Mouse (Mus musculus): ENCODE data around the gene Dda1.
"Not testable (repeated sequence)": the region's sequence is repeated elsewhere in the genome, so short reads cannot be mapped to it uniquely, and the experiment has no call there.

Gene Dda1

DNA sequence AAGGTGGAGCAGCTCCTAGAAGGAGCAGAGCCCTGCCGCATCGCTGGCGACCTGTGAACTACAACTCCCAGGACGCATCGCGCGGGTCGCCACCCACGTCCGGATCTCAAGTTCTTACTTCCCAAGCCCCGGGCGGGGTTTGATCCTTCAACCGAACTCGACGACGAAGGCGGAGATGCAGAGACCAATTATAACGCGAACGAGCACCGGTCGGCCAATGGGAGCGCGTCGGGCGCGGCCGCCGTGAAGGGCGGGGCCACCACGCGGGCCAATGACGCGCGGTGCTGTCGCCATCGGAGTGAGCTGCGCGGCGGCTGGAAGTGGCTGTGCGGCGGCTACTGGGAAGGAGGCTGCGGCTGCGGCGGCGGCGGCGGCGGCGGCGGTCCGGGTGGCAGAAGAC is at the start of gene Dda1:
TSS of gene Dda1 (plus strand) at position 284 of the 400 bp plus-strand sequence.
- in situ Hi-C loops (cut with MboI), result no loop called here

DNA sequence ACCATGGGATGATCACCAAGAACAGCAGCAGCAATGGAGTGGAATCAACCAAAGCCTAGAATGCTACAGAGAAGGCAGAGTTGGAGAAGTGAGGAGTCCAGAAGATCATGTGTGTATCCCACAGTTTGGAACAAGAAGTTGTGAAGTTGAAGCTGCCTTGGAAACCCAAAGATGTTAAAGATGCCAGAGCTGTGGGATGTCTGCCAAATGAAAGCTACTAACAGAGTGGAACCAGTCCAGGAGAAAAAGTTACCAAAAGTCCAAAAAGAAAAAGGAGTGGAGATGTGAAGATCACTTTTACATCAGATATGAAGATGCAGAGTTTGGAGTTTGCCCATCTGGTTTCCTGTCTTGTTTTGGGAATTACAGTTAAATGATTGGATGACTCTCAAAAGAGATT is 46.9 kb upstream of the Dda1 start:
- in situ Hi-C loops (cut with MboI), result no loop called here

DNA sequence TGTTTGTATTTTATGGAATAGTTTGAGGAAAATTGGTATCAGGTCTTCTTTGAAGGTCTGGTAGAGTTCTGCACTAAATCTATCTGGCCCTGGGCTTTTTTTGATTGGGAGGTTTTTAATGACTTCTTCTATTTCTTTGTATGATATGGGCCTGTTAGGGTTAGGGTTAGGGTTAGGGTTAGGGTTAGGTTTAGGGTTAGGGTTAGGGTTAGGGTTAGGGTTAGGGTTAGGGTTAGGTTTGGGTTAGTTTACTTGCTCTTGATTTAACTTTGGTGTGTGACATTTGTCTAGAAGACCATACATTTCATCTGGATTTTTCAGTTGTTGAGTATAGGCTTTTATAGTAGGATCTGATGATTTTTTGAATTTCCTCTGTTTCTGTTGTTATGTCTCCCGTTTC is 36.1 kb upstream of the Dda1 start:
- in situ Hi-C loops (cut with MboI), result not testable (repeated sequence)

DNA sequence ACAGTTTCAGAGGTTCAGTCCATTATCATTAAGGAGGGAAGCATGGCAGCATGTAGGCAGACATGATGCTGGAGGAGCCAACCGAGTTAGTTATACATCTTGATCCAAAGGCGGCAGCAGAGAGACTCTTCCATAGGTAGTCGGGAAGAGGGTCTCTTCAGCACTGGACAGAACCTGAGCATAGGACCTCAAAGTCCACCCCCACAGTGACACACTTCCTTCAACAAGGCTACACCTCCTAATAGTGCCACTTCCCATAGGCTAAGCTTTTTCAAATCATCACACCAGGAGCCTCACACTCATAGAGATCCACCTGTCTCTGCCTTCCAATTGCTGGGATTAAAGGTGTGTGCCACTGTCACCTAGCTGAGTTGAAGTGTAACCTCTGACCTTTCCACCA is 32.0 kb upstream of the Dda1 start:
- in situ Hi-C loops (cut with MboI), result no loop called here

DNA sequence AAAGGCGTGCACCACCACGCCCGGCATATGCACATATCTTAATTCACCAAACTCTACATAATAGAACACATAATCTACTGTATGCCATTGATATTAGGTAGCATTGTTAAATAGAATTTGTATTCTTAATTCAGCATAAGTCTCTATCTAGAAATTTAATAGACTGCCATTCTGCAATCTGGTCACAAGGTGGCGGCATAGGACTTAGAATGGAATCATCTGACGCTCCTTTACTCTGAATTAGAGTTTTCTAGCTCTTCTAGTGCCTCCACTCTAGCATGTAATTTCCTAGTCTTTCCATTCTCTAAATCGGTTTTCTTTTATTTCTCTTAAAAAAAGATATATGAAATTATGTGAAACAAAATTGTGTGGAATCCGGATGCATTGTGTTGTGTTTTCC is 27.6 kb upstream of the Dda1 start:
- in situ Hi-C loops (cut with MboI), result no loop called here

DNA sequence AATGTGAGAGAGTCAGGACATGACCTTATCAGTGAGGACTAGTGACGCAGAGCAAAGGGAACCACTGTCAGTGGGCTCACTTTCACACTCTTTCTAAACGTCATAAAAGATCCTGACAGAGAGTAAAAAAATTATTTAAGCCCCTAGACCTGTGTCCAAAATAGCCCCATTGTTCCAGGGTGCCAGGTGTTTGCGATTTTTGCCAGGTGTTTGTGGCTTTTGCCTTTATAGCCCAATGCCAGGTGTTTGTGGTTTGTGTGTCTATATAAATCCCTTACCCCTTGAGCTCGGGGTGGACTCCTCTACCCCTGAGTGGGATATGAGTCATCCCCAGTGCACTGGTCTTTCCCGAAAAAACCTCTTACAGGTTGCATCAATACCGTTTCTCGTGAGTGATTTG is 23.9 kb upstream of the Dda1 start:
- in situ Hi-C loops (cut with MboI), result loop anchor here (5.0 kb wide), 1 partner anchor 62 kb away; no protein-coding TSS in a partner anchor

DNA sequence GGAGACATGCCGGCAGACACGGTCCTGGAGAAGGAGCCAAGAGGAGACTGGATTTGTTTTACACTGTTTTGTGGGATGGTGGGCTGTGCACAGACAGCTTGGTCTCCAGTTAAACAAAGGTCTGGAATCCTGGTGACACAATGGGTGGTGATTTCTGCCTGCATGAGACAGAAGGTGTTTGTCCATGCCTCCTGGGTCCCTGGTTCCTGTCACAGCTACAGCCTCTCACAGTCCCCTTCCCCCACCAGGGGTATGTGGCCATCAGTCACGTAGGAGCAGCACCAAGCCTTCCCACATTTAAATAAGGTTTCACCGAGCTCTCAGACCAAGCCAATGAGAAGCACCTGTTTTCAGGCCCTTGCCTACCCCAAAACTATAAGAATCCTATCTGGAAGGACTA is 17.7 kb upstream of the Dda1 start:
- in situ Hi-C loops (cut with MboI), result no loop called here

DNA sequence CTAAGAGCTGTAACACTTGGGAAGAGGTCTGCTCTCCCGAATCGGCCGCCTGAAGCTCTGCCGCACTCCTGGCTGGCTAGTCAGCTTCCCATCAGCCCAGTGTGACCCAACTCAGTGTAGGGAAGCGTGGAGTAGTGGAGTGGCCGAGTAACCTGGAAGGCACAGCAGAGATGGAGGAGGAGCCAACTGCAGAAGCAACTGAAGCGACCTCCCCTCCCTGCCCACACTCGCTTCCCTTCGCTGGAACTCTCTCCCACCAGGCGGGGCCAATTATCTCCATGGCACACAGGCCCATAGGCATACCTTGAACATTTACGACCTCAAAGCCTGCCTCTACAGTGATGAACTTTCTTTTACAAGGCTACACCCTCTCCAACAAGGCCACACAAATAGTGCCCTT is 17.2 kb upstream of the Dda1 start:
- in situ Hi-C loops (cut with MboI), result no loop called here

DNA sequence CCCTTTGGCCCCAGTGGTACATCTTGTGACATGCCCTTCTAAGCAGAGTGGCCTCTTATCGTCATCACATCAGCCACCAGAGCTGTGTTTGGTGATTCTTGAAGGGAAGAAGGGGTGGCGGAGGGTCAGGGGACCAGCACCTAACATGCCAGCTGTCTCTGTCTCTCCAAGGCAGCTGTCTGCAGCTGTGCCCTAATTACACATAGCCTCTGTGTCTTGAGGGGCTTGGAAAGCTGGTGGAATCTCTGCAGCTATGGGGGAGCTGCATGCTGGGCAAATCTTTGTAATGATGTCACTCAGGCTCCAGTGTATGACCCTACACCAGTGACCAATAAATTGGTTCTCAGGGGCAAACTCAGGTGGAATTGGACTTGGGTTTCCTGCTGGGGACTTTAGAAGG is 16.3 kb upstream of the Dda1 start:
- in situ Hi-C loops (cut with MboI), result no loop called here

DNA sequence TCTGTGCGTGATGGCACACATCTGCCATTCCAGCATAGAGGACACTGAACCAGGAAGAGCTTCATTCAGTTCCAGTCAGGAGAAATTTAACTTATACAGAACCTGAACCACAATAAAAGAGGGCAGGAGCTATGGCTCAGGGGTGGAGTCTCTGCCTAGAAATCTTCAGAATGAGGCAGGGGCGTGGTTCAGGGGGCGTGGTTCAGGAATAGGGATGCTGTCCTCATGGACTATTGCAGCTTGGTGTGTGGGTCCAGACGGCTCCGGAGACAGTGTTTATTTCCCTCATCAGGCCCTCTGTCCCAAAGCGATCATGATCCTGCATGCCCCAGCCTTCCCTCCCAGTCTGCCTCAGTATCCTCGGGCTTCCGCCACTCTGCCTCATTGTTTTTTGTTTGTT is 14.3 kb upstream of the Dda1 start:
- in situ Hi-C loops (cut with MboI), result no loop called here

DNA sequence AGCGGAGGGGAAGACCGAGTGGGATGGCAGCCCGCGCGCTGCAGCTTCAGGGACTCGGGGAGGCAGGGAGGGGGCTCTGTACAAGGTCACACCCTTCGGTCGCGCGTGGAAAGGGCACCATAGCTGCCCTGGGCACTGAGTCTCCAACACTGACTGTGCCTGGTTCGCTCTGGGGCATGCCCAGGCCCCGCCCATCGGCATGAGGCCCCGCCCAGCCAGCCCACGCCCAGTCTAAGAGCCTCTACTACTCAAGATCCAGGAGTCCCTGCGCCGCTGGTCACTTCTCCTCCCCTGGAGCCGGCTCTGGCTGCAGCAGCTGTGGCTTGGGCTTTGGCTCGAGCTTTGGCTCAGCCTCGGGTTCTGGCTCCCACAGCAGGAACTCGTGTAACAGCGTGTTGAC is 12.1 kb upstream of the Dda1 start:
- in situ Hi-C loops (cut with MboI), result no loop called here

DNA sequence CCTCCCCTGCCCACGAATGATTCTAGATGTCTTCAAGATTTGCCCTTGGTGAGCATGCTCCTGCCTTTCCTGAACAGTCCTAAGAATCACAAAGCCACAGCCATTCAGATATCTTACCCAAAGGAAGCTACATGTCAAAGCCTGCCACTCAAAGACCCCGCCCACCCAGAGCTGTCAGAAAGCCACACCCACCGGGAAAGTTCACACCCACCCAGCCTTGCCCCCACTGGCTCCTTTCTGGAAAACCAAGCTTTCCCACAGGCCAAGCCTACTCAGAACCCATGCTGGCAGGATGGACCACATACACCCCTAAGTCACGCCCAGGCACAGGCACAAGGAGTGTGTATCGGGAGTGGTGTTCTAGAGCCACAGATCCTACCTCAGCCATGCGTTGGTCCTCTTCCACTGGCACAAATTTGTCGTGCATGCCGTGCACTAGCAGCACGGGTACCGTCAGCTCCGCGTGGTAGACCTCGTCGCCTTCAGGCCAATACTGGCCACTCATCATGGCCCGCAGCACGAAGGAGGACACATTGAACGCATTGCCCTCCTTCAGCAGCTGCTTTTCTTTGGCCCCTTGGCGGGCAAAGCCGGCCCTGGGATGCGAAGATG is 11.2 kb upstream of the Dda1 start:
- in situ Hi-C loops (cut with MboI), result no loop called here

DNA sequence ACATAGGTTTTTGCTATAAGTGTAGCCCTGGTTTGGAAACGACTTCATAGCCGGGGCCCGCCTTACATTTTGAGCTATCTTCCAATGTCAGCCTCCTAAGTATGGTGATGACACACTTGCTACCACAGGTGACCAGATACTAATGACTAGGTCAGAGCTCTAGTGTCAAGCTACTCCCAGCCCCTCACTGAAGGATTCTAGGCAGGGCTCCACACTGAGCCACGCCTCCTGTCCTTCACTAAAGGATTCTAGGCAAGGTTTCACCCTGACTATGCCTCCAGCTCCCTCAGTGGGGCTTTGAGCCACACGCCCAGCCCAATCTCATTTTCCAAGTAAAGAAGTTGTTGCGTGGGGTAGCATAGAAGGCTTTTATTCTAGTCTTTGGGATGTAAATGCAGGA is 8.3 kb upstream of the Dda1 start:
- in situ Hi-C loops (cut with MboI), result no loop called here

DNA sequence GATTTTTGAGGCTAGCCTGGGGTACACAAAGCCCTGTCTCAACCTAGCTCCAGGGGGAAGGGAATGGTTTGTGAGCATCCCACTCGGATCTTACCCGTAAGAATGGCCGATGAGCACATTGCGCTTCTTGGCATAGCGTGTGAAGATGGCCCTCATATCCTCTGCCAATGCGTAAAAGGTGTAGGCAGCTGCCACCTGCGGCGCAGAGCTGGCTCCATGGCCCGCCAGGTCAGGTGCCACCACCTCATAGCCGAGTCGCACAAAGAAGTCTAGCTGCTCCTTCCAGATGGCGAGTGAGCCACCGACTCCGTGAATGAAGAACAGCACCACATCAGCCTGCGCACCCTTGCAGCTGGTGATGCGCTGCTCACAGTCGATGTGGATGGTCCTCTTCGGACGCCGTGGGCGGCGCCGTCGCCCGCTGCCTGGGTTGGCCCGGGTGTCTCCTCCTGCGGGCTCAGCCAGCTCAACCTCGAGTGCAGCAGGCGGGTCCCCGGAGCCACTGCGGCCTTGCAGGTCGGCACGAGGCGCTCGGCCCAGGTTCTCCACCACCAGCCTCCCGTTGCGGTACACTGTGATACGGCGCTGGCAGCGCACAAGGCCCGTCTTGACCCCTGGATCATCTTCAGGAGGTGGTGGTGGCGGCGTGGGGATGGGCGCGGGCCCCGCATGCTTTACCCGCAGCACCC is 7.7 kb upstream of the Dda1 start:
- in situ Hi-C loops (cut with MboI), result no loop called here

DNA sequence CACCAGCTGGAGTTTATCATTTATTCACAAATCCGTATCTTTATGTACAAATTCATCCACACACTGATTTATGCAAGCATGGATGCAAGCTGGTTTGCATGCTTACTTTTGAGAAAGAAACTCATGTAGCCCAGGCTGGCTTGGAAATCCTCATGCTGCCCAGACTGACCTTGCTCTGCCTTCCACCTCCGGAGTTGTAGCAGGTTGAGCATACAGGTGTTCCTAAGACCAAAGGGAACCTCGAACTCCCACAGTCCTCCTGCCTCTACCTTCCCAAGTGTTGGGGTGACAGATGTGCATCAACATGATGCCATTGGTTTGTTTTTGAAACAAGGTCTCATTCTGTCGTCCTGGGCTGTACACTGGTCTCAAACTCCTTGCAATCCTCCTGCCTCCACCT is 6.8 kb upstream of the Dda1 start:
- in situ Hi-C loops (cut with MboI), result no loop called here

DNA sequence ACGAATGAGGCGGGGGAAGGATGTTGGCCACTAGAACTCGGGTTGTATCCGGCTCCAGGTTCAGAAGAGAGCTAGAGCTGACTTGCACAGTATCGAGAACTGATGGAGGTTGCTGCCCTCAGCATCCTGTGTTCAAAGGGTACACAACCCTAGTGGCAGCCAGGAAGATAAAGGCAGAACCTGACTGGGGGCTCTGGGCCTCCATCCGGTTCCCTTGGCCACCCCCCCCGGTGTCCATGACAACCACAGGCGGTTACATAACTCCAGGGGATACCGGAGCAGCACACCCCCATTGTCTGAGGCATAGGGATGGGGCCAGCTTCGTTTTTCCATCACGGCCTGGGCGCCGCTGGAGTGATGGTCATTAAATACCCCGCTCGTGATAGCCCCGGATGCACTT is 6.2 kb upstream of the Dda1 start:
- in situ Hi-C loops (cut with MboI), result no loop called here

DNA sequence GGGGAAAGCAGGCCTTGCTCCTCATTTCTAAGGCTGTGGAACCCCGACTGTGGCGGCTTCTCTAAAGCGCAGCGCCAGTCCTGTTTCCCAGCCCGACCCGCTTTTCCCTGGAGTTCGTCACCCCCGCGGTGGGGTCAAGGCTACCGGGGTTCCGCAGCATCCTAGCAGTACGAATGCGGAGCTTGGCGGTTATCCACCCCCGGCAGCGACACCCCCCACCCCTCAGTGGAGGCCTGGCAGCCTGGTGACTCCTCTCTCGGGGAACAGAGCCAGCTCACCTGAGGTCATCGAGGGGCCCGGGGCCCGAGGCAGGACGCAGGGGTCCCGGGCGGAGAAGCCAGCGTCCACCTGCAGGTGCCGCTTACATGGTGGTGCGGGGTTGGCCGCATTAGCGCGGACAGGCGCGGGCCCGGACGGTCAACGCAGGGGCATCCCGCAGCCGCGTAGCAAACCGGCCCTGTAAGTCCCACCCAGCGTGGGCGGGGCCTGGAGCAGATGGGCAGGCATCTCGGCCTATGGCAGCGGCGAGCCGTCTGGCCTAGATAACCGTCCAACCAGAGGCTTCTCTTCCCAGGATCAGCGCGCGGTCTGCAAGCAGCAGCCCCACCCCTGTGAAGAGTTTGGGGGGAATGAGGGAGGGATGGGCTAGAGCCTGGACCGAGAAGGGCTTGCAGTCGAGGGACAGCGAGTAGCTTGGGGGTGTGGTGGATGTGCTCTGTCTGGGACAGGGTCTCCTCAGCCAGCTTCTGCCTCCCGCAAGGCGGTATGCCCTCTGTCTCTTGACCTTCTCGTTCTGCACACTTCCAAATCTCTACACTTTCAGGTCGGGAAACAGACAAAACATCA is 5.6 kb upstream of the Dda1 start, which contains the start of gene Abhd8:
TSS of gene Abhd8 (minus strand) at position 468 of the 846 bp plus-strand sequence.
- in situ Hi-C loops (cut with MboI), result no loop called here

DNA sequence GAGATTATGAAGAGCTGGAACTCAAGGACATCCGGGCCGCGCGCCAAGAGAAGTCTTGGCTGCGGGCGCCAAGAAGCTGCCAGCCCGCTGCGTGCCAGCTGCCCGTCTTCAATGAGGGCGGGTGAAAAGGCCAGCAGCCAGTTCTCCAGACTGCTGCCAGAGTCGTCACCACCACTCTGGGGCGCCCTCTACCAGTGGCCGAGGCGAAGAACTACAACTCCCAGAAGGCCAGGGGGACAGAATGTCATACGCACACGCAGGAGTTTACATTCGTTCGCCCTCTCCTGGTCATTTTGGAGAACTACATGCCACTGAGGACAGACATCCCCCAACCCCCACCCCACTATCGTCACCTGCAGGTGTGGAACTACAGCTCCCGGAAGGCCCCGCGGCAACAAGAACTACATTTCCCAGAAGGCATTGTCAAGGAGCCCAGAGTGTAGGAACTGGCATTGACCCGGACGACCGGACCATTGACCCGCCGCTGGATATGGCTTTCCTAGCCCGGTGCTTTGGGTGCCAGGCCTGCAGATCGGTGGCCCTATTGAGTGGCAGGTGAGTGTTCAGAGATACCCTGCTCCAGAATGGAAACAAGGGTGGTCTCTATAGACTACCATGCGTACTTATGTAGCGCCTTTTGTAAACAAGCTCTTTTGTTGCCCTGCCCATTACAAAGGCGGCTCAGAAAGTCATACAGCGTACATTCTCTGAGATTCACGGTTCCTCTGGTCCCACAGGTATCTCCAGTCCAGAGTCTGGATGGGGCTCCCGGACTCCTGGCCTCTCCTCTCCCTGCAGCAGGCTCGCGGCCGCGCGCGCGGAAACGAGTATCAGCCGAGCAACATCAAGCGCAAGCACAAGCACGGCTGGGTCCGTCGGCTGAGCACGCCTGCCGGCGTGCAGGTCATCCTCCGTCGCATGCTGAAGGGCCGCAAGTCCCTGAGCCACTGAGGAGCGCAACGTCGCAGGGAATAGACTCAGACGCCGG is 4.2 kb upstream of the Dda1 start, which contains the start of gene Mrpl34:
TSS of gene Mrpl34 (plus strand) at position 447 of the 988 bp plus-strand sequence.
- in situ Hi-C loops (cut with MboI), result no loop called here

DNA sequence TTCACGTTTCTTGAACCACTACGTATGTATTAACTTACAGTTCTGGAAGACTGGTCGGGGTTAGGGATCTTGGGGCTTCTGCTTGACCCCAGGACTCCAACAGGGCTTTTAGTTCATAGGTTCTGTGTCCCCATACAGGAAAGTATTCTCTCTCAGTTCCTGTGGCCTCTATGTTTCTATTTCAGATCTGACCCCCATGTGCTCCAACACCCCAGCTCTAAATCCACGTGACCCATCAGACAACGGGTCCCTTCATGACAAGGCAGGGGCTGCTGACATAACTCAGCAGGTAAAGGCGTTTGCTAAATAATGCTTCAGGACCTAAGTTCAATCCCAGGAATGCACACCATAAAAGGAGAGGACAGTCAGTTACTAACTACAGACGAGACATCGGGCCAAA is 3.3 kb upstream of the Dda1 start:
- in situ Hi-C loops (cut with MboI), result no loop called here

DNA sequence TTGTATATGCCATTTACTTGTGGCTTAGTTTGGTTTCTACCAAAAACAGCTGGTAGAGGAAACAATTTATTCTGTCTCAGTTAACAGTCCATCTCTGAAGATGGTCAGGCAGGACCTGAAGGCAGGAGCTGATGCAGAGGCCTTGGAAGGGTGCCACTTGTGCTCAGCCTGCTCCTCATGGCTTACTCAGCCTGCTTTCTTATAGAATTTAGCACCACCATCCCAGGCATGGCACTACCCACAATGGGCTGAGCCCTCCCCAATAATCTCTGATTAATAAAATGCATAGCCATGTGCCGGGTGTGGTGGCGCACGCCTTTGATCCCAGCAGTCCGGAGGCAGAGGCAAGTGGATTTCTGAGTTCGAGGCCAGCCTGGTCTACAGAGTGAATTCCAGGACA is 2.8 kb upstream of the Dda1 start:
- in situ Hi-C loops (cut with MboI), result no loop called here

DNA sequence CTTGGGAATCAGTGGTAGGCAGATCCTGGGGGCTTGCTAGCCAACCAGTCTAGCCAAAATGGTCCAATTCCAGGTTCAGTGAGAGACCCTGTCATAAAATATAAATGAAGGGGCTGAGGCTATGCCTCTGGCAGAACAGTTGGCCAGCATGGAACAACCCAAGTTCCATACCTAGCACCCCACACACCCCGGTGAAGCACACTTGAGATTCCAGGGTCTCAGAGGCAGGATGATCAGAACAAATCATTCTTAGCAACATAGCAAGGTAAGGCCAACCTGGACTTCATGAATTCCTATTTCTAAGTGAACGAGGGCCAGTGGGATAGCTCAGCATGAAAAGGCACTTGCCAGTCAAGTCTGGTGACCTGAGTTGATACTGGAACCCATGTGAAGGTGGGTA is 1.8 kb upstream of the Dda1 start:
- in situ Hi-C loops (cut with MboI), result no loop called here

DNA sequence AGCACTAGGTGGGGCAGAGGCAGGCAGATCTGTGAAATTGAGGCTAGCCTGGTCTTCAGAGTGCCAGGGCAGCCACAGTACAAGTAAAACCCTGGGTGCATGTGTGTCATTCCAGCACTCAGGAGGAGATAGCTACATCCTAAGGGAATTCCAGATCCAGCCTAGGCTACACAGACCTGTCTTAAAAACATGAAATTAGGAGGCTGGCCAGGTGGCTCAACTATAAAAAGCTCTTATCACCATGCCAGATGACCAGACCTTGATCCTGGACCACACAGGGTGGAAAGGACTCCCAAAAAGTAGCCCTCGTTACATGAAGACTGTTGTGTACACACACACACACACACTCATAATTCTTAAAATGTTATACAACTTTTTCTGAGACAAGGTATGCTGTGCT is 998 bp upstream of the Dda1 start:
- in situ Hi-C loops (cut with MboI), result no loop called here

Measured in mature B cell (primary cell).